Mouse (Mus musculus) thymus, adult 18-20 months (tissue): ENCODE measurements around the gene Dcaf12l1.
"Not testable (repeated sequence)": the region's sequence is repeated elsewhere in the genome, so short reads cannot be mapped to it uniquely, and the experiment has no call there.

Experiments
- DNase-seq, 2 experiments: peaks; one replicate each; pipeline ENCODE4 v3.0.0; 2022; ENCODE audit warnings: mixed read lengths in 2 of 2

The Dcaf12l1 gene

DNA sequence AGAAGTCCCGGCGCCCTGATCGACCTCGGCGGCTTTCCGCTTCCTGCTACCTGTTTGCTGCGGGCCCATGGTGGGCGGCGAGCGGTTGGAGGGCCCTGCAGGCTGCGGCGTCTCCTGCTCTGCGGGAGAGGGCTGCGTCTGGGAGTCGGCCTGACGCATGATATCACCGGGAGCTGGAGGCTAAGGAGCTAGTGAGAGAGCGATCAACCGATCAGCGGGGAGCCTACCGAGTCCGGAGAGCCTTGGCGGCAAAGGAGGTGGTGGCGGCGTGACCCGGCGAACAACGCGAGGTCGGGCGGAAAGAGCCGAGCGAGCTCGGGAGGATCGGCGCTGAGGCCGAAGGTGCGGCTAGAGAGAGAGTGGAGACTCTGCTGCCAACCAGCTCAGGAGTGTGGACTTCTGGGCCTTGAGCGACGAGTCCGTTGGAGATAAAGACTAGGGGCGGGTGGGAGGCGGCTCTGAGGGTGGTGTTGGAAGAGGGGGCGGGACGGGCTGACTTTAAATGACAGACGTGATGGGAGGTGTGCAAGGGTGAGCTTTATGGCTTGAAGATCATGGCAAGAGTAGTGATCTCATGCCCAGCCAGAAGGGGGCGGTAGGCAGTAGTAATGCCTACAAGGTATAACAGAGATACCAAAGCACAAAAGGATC, at the start of gene Dcaf12l1:
Gene Dcaf12l1 (minus strand): TSS at position 437 of the 651 bp plus-strand sequence.
- DNase-seq = peak in 1 of 2 experiments; percentile 1

DNA sequence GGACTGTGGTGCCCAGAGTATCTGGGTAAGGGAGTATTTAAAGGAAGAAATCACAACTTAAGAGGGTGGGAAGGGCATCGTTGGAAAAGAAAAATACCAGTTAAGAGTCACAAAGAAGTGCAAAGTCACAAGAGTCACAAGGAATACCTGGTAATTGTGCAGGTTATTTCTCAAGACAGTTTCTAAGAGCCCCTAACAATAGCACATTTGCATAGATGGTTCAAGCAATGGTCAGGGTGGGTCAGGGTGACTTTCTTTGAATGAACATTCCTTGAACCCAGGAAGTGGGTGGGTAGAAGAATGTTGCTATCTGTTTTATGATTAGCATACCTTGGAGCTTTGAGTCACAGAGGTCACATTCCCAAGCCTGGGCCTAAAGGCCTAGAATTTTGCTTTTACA, 19.4 kb upstream of the Dcaf12l1 start:
- DNase-seq = not testable (repeated sequence)

DNA sequence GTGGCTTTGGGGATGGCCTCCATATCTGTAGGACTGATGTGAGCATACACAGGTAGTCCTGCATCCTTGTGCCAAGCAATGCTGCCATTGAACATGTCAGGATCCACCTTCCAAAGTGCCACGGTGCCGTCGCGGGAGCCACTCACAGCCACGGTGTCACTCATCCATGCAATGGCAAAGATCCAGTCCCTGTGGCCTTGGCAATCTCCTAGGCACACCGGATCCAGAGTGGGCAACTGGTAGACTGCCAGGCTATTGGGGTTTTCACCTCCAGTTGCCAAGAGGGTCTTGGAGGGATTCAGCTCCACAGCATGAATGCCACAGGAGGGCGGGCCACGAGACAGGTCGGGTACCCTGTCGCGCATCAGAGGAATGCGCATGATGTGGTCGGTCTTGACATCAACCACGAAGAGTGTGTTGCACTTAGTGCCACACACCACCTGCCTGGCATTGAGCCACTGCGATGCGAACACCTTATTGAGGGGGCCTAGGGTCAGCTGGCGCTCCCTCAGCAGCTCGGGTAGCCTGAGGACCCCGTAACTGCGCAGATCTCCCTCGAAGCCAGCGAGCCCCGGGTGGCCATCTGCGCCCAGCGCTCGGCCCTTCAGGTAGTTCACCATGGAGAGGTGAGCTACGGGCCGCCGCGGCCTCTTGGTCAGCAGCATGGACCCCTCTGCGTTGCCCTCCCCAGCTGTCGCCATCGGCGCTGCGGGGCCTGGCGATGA, 799 bp downstream of the Dcaf12l1 start:
- DNase-seq = no peak
